Mouse (Mus musculus) kidney, adult 2 months (tissue): ENCODE data around the gene Glrx5. TPM values are rescaled to one million over a fixed set of nuclear protein-coding genes. Genes with fewer than 3 reads are reported as not detected.

Experiments used
- DNase-seq: peaks from one replicate; pipeline ENCODE4 v3.0.0; 2021
- H3K27ac ChIP-seq: fragments of 200-500 bp; 2 replicates; pipeline ENCODE4 v1.5.1; 2012; ENCODE audit warnings: low read depth, low read length, control low read depth, inconsistent platforms; ENCODE audit not compliant: insufficient read depth
- H3K27me3 ChIP-seq: fragments of 200-500 bp; replicated peaks from 2 replicates; pipeline ENCODE4 v1.6.1; 2012; ENCODE audit warnings: mild to moderate bottlenecking, moderate library complexity, low read length, inconsistent platforms; ENCODE audit not compliant: control insufficient read depth, insufficient read depth
- H3K36me3 ChIP-seq: fragments of 200-500 bp; 2 replicates; pipeline ENCODE4 v1.6.1; 2012; ENCODE audit warnings: mild to moderate bottlenecking, moderate library complexity, low read length, inconsistent platforms; ENCODE audit not compliant: control insufficient read depth, insufficient read depth
- H3K4me1 ChIP-seq: fragments of 200-500 bp; 2 replicates; pipeline ENCODE4 v1.6.1; 2011; ENCODE audit warnings: low read length; ENCODE audit not compliant: control insufficient read depth, insufficient read depth
- H3K4me3 ChIP-seq: fragments of 200-500 bp; 2 replicates; pipeline ENCODE4 v1.5.1; 2011; ENCODE audit warnings: mild to moderate bottlenecking, low read depth, low read length, control low read depth; ENCODE audit not compliant: insufficient read depth
- CTCF ChIP-seq: fragments of 200-500 bp; conservative IDR thresholded peaks from 2 replicates; pipeline ENCODE4 v1.5.1; 2011; ENCODE audit warnings: low read depth, mild to moderate bottlenecking, control low read depth, low read length, moderate library complexity, mixed read lengths; ENCODE audit not compliant: insufficient read depth, insufficient read length
- POLR2A ChIP-seq: fragments of 200-500 bp; IDR thresholded peaks from one replicate; pipeline ENCODE4 v1.6.1; 2011; ENCODE audit warnings: low read depth, low read length, control low read depth
- WGBS: fragments of 180-500 bp; shearing (Covaris S2); methylation state at CpG from one replicate; pipeline ENCODE4 v1.1.7; 2018; 5-methylcytosine and 5-hydroxymethylcytosine counted together
- polyA plus RNA-seq: library from polyadenylated mRNA; depleted of rRNA; stranded (reverse); fragments of >200 nt; gene quantifications from 2 replicates; pipeline ENCODE4 v1.2.3, GENCODE M21; 2012

Glrx5 gene
- polyA plus RNA-seq, 1 experiment = 138 TPM

GRCm38 (mm10) chr12:105063201-105064134 is 31.0 kb downstream of the Glrx5 start:
- no peak for DNase-seq

DNA sequence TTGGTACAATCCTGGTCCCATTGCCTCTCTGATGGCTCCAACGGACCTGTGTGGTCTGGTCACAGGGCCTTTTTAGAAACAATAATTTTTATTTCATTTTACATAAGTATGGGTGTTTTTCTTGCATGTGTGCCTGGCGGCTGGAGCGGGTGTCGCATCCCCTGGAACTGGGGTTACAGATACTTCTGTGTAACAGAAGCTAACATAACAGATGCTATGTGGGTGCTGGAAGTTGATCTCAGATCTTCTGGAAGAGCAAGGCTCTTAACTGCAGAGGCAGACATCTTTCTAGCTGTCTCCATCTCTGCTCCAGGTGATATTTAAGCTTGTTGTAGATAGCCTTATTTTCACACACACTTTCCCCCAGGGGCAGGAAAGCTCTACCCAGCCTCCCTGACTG is 31.7 kb downstream of the Glrx5 start:
- no peak for TF ChIP-seq POLR2A
- TF ChIP-seq CTCF = no peak
- no peak for DNase-seq
- Histone ChIP-seq H3K27me3 (no peaks in the 10 kb centered on the region), H3K4me3 (no peak overlapping the region), H3K27ac (no peak overlapping the region), H3K4me1 (no peaks in the 10 kb centered on the region), H3K36me3 (no peaks in the 10 kb centered on the region)
- 79% methylated on average over 4 of the region's 4 CpGs for WGBS

More at GRCm38 (mm10) chr12:105063201-105064134, 31.0 kb downstream of the Glrx5 start:
- H3K4me1 ChIP-seq = no peaks in the 10 kb centered on the region
- no peak overlapping the region for H3K4me3 ChIP-seq
- no peaks in the 10 kb centered on the region for H3K27me3 ChIP-seq
- TF ChIP-seq POLR2A (no peak), CTCF (no peak)
- no peaks in the 10 kb centered on the region for H3K36me3 ChIP-seq
- WGBS = 52% methylated on average over 28 of the region's 28 CpGs
- H3K27ac ChIP-seq = no peak overlapping the region

DNA sequence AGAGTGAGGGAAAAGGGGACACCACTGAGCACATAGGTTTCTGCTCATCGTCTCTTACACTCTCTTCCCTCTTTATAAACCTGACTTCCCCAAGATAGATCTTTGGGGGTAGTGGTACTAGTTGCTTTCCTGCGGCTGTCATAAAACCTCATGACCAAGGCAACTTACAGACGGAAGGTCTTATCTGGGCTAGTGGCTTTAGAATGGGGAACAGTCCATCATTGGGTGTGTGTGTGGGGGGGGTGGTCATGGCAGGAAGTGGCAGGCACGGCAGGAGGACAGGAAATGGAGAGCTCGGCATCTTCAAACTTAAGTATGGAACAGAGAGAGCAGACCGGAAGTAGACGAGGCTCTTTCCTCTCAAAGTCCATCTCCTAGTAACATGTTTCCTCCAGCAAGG is 32.6 kb downstream of the Glrx5 start:
- Histone ChIP-seq H3K27ac (no peak overlapping the region), H3K27me3 (no peaks in the 10 kb centered on the region), H3K4me3 (no peak overlapping the region), H3K36me3 (no peaks in the 10 kb centered on the region), H3K4me1 (no peaks in the 10 kb centered on the region)
- no peak for DNase-seq
- WGBS = 79% methylated on average over 7 of the region's 7 CpGs
- TF ChIP-seq POLR2A (no peak), CTCF (no peak)

GRCm38 (mm10) chr12:105066523-105066922 is 34.0 kb downstream of the Glrx5 start:
- 32% methylated on average over 10 of the region's 10 CpGs for WGBS
- no peak for DNase-seq
- no peaks in the 10 kb centered on the region for H3K36me3 ChIP-seq

DNA sequence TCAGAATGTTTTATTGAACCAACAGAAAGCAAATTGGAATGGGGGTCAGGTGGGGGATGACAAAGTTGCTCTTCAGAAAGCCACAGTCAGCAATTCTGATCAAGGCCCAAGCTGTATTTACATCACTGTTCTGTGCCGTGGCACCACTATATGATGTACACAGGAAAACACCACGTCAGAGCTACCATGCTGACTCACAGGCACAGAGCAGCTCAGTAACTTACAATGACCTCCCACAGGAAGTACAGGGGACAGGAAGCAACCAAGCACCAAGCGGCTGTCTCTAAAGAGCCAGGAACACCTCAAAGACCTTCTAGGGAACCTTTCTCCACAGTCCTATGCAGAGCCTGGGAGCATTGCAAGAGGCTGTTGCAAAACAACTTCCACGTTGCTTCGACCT is 36.4 kb downstream of the Glrx5 start:
- 78% methylated on average over 5 of the region's 5 CpGs for WGBS
- Histone ChIP-seq H3K4me3 (no peak overlapping the region), H3K36me3 (no peaks in the 10 kb centered on the region), H3K27me3 (no peaks in the 10 kb centered on the region), H3K27ac (no peak overlapping the region), H3K4me1 (no peaks in the 10 kb centered on the region)
- TF ChIP-seq POLR2A (no peak), CTCF (no peak)
- no peak for DNase-seq

More at GRCm38 (mm10) chr12:105066523-105066922, 34.0 kb downstream of the Glrx5 start:
- Histone ChIP-seq H3K27me3 (no peaks in the 10 kb centered on the region), H3K27ac (no peak overlapping the region), H3K4me1 (no peaks in the 10 kb centered on the region), H3K4me3 (no peak overlapping the region)
- no peak for TF ChIP-seq CTCF
- TF ChIP-seq POLR2A = no peak

- Histone ChIP-seq H3K27me3 (no peaks in the 10 kb centered on the region), H3K36me3 (no peaks in the 10 kb centered on the region), H3K4me1 (no peaks in the 10 kb centered on the region), H3K4me3 (no peak overlapping the region), H3K27ac (no peak overlapping the region)
- peak; percentile 69 for TF ChIP-seq CTCF
- TF ChIP-seq POLR2A = no peak
- peak; percentile 52 for DNase-seq
- 29% methylated on average over 9 of the region's 9 CpGs for WGBS
Measured at GRCm38 (mm10) chr12:105073708-105074107, 41.2 kb downstream of the Glrx5 start.

- Histone ChIP-seq H3K36me3 (no peaks in the 10 kb centered on the region), H3K4me3 (no peak overlapping the region), H3K27me3 (no peaks in the 10 kb centered on the region), H3K4me1 (no peaks in the 10 kb centered on the region), H3K27ac (no peak overlapping the region)
- TF ChIP-seq CTCF (no peak), POLR2A (no peak)
- 29% methylated on average over 7 of the region's 7 CpGs for WGBS
- no peak for DNase-seq
Measured at GRCm38 (mm10) chr12:105075496-105075895, 43.0 kb downstream of the Glrx5 start.
